Mouse (Mus musculus) left cerebral cortex, postnatal 10 days (tissue): ENCODE data around the gene Pik3ca. TPM values are rescaled to one million over a fixed set of nuclear protein-coding genes. Genes with fewer than 3 reads are reported as not detected.

ENCODE experiments used
- DNase-seq, 2 experiments: peaks; one replicate each; pipeline ENCODE4 v3.0.0; 2021 to 2022; ENCODE audit warnings: low spot score in 2 of 2, mixed read lengths in 1 of 2; ENCODE audit errors: extremely low spot score in 1 of 2
- intact Hi-C: fragments of 180-260 bp; cut with DNase I; formaldehyde crosslinking; loops from one replicate; pipeline ENCODE4 v1.15.1; 2025
- total RNA-seq, 2 experiments: library from RNA; stranded (reverse); gene quantifications; 2 replicates each; pipeline ENCODE4 v1.2.3; 2021

The Pik3ca gene
- total RNA-seq, 2 experiments from 2014 or later, result 45.1 to 48.6 TPM

DNA sequence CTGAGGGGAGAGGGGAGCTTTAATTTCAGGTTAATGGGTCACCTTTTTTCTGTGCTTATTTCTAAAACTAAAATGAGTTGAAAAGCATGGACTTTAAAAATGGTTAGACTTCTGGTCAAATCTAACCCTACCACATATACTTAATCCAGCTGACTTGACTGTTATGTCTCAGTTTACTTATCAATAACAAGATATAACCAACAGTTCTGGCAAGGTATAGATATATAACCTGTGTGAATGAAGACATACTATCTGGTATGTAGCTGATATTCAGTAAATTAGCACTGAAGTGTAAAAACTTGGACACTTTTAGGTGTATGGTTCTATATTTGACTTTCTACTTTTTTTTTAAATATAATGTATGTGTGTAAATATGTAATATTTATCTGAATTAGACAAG, 116.1 kb downstream of the Pik3ca start:
- intact Hi-C loops, result loop anchor here (10.0 kb wide), 1 partner anchor 119 kb away; the partner anchor contains the start of gene Pik3ca
- DNase-seq, result no peak

Other genes with a start within 250 kb of the Pik3ca start
- gene Zmat3, start 31.7 kb upstream of the Pik3ca start, total RNA-seq, result 10 to 100 TPM; 84.6 to 88.7 TPM
- gene Kcnmb3, start 94.6 kb downstream of the Pik3ca start, total RNA-seq, result under 1 TPM in 1 of 2 experiments, not detected in 1; 0.61 TPM
- gene Zfp639, start 112.6 kb downstream of the Pik3ca start, total RNA-seq, result 10 to 100 TPM; 41.9 to 42.9 TPM
- 100 to 1,000 TPM; 107 to 109 TPM for gene Mfn1, start 131.8 kb downstream of the Pik3ca start, total RNA-seq
- 100 to 1,000 TPM; 152 to 162 TPM for gene Gnb4, start 218.9 kb downstream of the Pik3ca start, total RNA-seq